Mouse (Mus musculus): ENCODE measurements around the gene Slc9a2.

Slc9a2 gene

DNA sequence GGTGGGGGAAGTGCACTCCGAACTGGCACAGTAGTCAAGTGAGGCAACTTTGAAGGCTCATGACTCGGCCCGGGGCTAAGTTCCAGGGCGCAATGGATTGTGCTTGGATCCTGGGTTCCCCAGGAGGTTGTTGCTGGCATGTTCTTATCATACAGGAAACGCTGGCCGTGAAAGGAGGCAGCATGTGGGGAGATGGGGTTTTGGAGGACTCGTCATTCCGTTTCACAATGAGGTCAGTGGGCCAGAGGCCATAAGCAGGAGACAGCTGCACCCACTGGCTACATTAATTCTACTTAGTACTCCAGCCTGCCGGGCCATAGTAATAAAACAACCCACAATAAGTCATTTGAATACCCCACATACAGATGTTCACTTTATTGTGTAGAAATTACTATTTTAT, 34.6 kb downstream of the Slc9a2 start:
- no peak for DNase-seq (ENCODE audit: low read depth, low spot score)

DNA sequence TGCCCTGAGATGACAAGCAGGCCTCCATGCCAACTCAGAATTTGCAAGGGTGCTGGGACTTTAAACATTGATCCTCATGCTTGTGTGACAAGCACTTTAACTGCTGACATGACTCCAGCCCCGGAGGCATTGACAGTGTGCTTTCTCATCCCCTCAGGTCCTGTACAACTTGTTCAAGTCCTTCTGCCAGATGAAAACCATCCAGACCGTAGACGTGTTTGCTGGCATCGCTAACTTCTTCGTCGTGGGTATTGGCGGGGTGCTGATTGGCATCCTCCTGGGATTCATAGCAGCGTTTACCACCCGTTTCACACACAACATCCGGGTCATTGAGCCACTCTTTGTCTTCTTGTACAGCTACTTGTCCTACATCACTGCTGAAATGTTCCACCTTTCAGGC, 45.7 kb downstream of the Slc9a2 start:
- no peak for DNase-seq (ENCODE audit: low read depth, low spot score)

DNA sequence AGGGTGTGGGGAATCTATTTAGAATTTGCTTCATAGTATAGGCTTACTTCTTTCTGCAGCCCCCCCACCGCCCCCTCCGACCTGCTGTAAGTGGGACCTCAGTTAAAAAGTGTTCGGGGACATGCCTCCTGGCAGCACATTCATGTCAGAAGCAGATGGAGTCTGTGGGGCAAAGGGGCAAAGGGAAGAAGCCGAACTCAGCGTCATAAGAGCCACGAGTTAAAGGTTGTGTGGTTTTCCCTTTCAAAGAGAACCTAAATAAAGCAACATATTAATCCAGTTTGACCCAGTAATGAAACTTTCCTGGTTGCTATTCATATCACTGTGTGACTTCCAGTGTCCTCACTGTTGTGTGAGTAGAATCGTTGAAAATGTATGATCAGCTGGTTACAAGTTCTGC, 47.0 kb downstream of the Slc9a2 start:
- DNase-seq (ENCODE audit: low read depth, low spot score), result no peak

DNA sequence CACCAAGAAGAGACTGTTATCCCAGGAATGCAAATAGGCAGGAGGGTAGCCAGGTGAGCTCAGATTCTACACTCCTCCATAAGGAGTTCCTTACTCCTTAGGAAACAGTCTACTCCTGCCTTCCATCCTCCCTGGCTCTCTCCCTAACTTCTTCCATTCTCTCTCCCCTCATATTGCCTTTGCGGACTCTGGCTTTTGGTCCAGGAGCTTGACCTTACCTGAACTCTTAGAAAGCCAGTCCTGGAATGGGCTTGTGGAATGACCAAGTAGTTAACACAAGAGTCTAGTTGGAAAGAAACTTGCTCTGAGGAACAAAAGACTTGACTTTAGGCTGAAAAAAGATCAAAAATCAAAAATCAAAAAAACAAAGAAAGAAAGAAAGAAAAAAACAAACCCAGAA, 48.3 kb downstream of the Slc9a2 start:
- no peak for DNase-seq (ENCODE audit: low read depth, low spot score)

DNA sequence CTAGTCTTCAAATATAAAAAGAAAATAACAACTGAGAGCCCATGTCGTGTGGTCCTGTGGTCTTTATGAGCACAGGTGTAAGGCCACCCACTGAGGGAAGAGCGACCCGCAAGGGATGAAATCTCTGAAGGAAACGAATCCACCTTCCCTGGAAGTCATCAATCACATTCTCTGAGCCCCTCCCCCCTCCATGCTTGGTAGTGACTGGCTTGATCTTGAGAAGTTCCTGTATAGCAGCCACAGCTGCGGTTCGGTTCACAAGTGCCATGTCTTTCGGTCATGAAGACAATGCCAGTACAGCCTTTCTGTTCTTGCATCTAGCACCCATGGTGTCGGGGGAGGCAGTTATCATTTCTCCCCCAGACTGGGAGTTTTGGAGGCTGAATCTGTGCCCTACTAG, 57.3 kb downstream of the Slc9a2 start:
- no peak for DNase-seq (ENCODE audit: low read depth, low spot score)

DNA sequence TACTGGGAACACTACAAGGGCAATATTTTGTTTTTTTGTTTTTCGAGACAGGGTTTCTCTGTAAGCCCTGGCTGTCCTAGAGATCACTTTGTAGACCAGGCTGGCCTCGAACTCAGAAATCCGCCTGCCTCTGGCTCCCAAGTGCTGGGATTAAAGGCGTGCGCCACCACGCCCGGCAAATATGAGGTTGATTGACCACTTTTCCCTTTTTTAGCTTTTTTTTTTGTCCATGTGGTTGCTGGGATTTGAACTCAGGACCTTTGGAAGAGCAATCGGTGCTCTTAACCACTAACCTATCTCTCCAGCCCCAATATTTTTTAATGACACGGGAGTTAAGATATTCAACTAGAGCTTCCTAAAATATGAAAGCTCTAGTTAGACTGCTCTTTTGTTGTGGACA, 57.9 kb downstream of the Slc9a2 start:
- DNase-seq (ENCODE audit: low read depth, low spot score), result peak; percentile 29

DNA sequence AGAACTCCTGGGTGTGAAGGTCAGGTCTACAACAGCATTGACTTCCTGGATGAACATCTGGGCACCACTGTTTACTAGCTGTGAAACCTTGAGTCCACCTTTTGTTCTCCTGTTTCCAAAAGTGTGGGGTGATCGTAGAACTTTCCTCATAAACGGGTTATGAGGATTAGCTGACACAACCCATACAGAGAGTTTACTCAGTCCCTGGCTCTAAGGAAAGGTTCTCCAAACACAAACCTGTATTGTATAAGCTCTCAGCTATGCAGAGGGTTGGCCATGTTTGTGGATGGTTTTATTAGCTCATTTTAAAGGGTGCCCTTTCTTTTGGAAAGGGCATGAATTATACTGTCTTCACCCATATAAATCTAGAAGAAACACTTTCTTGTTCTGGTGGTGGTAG, 60.4 kb downstream of the Slc9a2 start:
- no peak for DNase-seq (ENCODE audit: low read depth, low spot score)

DNA sequence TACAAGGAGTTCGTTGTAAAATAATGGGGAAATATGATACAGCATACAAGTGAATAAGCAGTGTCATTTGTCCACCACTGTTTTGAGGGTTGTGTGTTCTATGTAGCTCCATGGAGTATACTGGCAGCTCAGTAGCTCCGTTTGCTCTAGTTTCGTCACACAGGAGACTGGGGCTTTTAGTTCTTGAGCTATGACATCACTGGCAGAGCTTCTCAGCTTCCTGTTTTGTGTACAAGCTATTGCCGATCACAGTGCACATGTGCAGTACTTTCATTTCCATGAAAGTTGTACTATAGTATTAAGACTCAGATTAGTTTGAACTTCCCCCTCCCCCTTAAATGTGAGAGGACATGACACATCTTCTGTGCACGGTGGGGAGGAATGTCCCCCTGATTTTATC, 65.7 kb downstream of the Slc9a2 start:
- DNase-seq (ENCODE audit: low read depth, low spot score), result no peak

DNA sequence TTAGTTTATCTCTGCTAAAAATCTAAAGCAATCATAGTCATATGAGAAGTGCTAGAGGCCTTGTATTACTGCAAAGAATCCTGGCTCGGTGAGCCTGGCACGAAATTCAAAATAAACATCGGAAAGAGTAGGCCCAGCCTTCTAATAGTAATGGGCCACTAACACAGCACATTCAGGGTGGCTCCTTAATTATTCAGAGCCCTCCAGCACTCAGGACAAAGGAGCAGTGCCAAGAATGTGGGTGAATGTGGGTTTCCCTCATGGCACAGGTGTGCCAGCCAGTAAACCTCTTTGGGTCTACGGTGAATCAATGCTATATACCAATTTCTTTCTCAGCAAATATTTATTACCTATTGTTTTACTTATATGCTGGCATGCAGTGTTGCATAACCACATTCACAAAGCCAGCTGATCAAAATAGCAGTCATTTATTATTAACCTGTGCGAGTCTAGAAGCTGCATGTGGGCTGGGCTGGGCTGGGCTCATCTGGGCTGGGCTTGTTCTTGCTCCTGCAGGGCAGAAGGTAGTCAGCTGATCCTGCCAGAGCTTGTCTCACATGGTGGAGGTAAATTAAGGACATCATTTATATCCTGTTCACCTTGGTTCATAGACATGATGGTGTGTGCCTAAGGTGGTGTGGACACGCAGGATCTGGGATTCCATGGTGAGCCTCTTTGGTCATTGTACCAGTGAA, 79.5 kb downstream of the Slc9a2 start:
- no peak for DNase-seq (ENCODE audit: low read depth, low spot score)

DNA sequence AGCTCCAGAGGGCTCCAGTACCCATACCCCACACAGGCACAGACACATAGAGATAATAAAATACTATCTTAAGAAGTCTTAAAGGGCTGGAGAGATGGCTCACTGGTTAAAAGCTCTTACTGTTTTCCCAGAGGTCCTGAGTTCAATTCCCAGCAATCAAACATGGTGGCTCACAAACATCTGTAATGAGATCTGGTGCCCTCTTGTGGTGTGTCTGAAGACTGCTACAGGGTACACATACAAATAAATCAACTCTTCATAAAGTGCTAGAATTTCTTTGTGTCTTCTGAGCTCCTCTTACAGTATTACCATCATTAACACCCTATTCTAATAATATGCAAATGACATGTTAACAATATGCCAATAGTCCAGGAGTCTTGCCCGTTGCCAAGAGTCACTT, 83.7 kb downstream of the Slc9a2 start:
- DNase-seq (ENCODE audit: low read depth, low spot score), result peak; percentile 13

DNA sequence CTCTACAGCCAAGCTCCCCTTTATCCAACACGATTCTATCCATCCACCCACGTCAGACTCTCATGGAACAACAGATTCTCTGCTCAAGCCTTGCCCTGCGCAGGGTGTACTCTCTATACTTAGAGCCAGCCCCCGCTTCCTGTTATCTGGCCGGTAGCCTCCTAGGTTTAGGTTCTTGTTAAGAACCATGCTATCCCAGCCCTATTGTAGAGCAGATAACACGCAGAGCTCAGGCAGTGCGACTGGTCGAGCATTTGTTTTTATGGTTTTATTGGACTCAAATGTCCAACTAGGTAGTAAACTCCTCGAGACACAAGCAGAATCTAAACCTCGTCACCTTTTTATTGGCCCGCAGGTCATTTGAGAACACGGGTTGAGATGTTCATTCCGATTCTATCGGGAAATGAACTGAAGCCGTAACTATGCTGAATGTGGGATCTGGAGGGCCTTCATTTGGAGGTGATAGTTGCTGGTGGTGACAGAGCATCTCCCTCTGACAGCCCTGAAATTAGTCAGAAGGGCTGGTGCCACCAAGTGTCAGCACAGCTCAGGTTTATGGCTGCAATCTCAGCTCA, 84.4 kb downstream of the Slc9a2 start:
- no peak for DNase-seq (ENCODE audit: low read depth, low spot score)

DNA sequence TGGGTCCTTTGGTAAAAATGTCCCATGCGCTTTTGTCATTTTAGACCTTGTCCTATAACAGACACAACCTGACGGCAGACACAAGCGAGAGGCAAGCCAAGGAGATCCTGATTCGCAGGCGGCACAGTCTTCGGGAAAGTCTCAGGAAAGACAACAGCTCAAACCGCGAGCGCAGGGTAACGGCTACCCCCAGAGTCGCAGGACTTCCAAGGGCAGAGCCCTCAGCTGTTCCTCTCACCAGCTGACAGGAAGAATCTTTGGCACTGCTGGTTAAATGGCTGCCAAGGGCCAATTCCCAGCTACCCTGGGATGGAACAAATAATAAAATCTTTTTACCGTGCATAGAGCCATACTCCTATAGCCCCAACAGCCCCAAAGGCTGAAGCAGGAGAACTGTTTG, 85.1 kb downstream of the Slc9a2 start:
- DNase-seq (ENCODE audit: low read depth, low spot score), result no peak

DNA sequence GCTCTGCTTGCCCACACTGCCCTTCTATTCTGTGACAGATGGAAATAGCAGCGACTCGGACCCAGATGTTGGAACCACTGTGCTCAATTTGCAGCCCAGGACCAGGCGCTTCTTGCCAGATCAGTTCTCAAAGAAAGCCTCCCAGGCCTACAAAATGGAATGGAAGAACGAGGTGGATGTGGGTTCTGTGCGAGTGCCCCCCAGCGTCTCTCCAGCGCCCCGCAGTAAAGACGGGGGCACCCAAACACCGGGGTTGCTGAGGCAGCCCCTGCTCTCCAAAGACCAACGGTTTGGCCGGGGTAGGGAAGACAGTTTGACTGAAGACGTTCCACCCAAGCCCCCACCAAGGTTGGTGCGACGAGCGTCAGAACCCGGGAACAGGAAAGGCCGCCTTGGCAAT, 87.2 kb downstream of the Slc9a2 start:
- DNase-seq (ENCODE audit: low read depth, low spot score), result no peak

DNA sequence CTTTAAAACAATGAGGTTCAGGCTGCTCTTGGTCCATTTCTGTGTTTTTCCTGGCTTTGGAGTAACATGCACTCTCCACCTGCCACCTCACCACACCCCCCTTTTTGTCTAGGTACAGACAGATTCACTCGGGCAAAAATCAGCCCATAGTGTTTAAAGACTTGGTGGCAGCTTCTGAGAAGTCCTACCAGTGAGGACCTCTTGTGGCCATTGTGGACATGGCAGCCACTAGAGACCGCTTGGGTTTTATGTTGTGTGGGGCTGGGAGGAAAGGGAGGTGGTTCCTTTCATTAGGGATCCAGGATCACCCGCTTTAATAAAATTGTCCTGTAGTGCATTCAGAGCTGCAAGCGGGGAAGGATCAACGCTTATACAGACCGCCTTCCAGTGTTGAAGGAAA, 88.2 kb downstream of the Slc9a2 start:
- DNase-seq (ENCODE audit: low read depth, low spot score), result peak; percentile 40

DNA sequence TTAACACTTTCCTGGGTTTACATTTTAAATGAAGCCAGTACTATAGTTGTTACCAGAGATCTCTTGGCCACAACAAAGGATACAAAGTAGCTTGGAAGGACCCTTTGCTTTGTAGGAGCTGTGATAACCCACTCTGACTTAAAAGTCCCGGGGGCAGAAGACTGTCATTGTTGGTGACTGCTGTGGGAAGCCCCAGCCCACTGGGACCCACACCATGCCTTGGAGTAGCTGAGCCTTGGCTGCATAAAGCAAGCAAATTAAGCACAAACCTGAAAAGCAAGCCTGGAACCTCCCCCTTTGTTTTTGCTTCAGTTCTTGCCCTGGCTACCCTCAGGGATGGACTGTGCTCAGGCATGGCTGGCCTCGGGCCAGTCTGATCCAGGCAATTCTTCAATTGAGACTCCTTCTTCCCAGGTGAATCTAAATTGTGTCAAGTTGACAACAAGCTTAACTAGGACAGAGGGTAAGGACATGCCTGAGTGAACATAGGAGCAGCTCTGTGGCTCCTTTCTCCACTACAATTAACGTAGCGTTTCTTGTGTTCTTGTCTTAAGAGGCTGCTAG, 89.0 kb downstream of the Slc9a2 start:
- DNase-seq (ENCODE audit: low read depth, low spot score), result no peak

DNA sequence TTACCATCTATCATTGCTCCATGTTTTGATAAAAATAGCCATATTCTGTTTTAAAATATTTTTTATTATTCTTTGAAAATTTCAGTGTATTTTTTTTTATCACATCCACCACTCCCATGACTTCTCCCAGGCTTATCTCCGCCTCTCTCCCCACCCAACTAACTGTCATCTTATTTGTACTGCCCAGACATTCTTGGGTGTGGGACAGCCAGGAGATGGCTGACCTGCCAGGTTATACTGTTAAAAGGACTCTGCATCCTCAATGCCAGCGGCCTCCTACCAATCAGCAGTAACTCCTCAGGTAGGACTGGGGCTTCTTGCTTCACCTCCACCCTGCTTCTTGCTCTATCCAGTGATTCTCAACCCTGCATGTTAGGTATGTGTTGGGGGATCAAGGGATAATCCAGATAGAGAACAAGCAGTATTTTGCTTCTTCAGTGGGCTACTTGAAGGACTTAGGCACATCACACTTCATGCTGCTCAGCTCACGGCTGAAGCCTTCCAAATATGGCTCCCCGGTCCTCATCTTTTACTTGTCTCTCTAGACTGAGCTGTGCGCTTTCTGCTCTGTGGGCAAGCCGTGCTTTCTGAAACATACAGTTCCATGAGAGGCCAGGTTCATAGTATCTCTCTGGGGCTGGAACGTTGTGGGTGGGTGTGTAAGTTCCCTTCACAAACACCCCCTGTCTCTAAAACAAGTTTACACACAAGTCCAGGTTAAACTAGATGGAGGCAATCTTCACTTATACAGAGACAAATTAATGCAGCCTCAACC, 91.0 kb downstream of the Slc9a2 start:
- no peak for DNase-seq (ENCODE audit: low read depth, low spot score)

DNA sequence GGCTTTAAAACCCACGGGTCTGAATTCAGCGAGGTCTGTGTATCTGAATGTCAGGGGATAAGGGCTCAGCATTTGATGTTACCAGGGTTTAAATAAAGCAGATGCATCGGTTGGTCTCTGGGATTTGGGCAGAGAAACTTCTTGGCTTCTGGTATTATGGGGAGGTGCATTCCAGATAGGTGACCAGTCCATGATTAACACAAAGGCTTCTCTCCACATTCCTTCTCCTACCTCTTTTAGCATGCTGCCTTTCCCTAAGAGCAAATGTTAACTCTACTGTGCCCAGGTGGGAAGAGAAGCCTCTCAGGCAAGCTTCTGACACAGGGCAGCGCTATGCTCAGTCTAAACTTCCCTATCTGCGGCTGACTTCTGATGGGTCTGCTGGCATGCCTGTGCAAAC, 92.9 kb downstream of the Slc9a2 start:
- peak; percentile 53 for DNase-seq (ENCODE audit: low read depth, low spot score)

DNA sequence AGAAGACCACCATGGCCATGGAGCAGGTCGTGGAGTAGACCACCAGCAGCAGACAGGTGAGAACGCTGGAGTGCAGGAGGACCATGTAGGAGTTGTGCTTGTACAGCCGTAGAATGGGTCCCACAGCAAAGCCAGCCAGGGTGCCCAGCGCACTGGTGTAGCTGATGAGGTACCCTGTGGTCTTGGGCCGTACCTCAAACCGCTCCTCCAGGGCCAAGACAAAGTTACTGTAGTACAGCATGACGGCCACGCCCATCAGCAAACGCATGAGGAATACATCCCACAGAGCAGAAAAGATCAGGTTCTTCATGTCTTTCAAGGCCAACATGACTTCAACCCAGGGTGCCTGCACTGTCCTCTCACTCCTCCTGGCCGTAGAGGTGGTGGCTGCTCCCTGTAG, 93.7 kb downstream of the Slc9a2 start:
- no peak for DNase-seq (ENCODE audit: low read depth, low spot score)

DNA sequence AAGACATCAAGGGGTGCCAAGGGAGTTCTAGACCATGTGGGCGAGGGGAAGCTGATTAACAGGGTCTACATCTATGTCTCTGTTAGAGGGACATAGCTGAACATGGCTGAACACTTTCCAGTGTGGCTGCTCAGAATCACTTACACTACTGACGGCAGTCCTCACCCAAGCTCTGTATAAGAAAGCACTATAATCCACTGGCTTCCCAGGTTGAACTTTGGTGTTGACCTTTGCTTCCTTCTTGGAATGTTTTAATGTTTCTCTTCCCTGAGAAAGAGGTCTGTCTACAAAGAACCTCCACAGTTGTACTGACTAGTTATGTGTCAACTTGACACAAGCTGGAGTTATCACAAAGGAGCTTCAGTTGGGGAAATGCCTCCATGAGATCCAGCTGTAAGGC, 95.7 kb downstream of the Slc9a2 start:
- no peak for DNase-seq (ENCODE audit: low read depth, low spot score)

DNA sequence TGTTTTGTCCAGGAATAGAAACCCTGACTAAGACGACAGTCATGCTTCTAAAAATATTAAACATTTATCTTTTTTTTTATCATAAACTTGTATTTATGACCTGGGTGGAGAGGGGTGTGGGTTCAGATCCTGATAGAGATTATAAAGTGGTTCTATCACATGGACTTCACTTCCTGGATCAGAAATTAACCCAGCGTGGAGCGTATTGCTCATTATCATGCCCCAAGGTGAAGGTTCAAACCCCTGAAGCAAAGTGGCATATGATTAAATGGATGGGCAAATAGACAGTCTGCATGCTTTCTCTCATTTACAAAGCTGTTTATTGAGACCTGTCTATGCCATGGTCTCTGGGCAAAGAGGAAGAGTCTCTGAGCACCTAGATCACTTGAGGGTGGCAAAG, 96.4 kb downstream of the Slc9a2 start:
- no peak for DNase-seq (ENCODE audit: low read depth, low spot score)

DNA sequence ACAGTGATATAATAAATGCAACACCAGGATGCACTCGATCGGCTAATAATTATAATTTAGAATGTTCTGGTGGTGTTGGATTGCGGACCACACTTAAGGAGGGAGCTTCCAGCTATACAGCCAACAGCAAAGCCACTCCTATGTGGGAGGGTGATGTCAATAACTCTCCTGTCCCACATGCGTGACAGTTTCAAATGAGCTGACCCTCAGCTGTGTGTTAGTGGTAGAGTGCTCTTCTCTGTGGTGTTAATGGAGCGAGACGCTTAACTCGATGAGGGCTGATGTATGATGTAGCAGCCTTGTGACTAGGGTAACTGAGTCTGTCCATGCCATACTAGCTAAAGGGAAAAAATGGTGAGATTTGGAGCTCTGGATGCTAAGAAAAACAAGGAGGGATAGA, 103.1 kb downstream of the Slc9a2 start:
- DNase-seq (ENCODE audit: low read depth, low spot score), result no peak

DNA sequence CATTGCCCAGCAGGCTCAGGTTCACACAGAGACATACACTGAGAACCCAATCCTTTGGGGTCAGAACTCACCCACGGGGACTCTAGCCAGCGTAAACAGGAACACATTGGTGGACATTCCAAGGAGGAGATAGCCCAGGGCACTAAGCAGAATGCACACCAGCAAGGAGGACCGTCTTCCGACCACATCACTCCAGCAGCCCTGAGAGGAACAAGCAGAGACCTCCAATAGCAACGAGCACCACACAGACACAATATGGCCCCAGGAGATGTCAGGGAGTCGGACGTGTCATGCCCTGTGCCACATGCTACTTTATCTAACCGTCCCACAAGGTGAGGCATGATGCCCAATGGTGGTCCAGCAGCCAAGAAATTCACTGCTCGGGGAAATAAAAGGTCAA, 103.9 kb downstream of the Slc9a2 start:
- DNase-seq (ENCODE audit: low read depth, low spot score), result no peak

Measured in 3T3-L1 (cell line).